Mouse (Mus musculus) lung, adult 2 months (tissue): Measurements from ENCODE around the gene E130308A19Rik. TPM values are rescaled to one million over a fixed set of nuclear protein-coding genes. Genes with fewer than 3 reads are reported as not detected.

Source experiments
- DNase-seq: peaks from one replicate; pipeline ENCODE4 v3.0.0; 2022
- H3K4me1 ChIP-seq: fragments of 200-500 bp; 2 replicates; pipeline ENCODE4 v1.6.1; 2011; ENCODE audit warnings: low read length; ENCODE audit not compliant: control insufficient read depth, insufficient read depth
- H3K4me3 ChIP-seq: fragments of 200-500 bp; replicated peaks from 2 replicates; pipeline ENCODE3; 2011; ENCODE audit warnings: low read depth, mild to moderate bottlenecking, control low read depth, low read length; ENCODE audit errors: extremely low read depth
- CTCF ChIP-seq: fragments of 200-500 bp; IDR thresholded peaks from 2 replicates; pipeline ENCODE4 v1.5.1; 2011; ENCODE audit warnings: mild to moderate bottlenecking, low read length, control low read depth; ENCODE audit not compliant: insufficient read depth
- POLR2A ChIP-seq: fragments of 200-500 bp; IDR thresholded peaks from 2 replicates; pipeline ENCODE4 v1.6.1; 2011; ENCODE audit warnings: low read depth, mild to moderate bottlenecking, control low read depth, low read length, borderline replicate concordance; ENCODE audit errors: extremely low read depth
- WGBS: fragments of 180-500 bp; shearing (Covaris S2); methylation state at CpG from one replicate; pipeline ENCODE4 v1.1.7; 2018; 5-methylcytosine and 5-hydroxymethylcytosine counted together
- polyA plus RNA-seq: library from polyadenylated mRNA; depleted of rRNA; stranded (reverse); fragments of >200 nt; gene quantifications from 2 replicates; pipeline ENCODE4 v1.2.3, GENCODE M21; 2012

E130308A19Rik gene
- polyA plus RNA-seq, 1 experiment: 8.3 TPM

GRCm38 (mm10) chr4:59739321-59739720 is 113.3 kb downstream of the E130308A19Rik start:
- 98% methylated on average over 4 of the region's 4 CpGs for WGBS
- TF ChIP-seq CTCF (peak; percentile 20; the same call in 1 of the 2 replicates), POLR2A (no peak)
- Histone ChIP-seq H3K4me3 (no peak overlapping the region), H3K4me1 (no peaks in the 10 kb centered on the region)
- no peak for DNase-seq

DNA sequence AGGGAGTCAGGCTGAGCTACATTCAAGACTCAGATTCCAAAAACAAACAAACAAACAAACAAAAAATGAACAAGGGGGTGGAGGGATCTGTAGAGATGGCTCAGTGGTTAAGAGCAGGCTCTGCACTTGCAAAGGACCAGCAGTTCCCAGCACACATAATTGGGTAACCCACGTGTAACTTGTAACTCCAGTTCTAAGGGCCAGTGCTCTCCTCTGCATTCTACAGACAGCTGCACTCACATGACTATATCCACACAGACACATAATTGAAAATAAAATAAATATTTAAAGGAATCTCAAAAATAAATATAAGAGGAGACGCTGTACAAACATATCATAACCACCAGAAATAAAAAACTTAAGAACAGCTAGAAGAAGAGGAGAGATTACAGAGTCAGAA is 113.9 kb downstream of the E130308A19Rik start:
- no peak for DNase-seq
- no peak overlapping the region for H3K4me3 ChIP-seq
- WGBS: 58% methylated on average over 2 of the region's 2 CpGs

GRCm38 (mm10) chr4:59753491-59754140 is 127.6 kb downstream of the E130308A19Rik start:
- TF ChIP-seq POLR2A (no peak), CTCF (no peak)
- DNase-seq: peak; percentile 63
- no peaks in the 10 kb centered on the region; the same call in 1 of the 2 replicates for H3K4me1 ChIP-seq

More for the DNA sequence above, 113.9 kb downstream of the E130308A19Rik start:
- H3K4me1 ChIP-seq: no peaks in the 10 kb centered on the region
- no peak for TF ChIP-seq POLR2A
- no peak for TF ChIP-seq CTCF

DNA sequence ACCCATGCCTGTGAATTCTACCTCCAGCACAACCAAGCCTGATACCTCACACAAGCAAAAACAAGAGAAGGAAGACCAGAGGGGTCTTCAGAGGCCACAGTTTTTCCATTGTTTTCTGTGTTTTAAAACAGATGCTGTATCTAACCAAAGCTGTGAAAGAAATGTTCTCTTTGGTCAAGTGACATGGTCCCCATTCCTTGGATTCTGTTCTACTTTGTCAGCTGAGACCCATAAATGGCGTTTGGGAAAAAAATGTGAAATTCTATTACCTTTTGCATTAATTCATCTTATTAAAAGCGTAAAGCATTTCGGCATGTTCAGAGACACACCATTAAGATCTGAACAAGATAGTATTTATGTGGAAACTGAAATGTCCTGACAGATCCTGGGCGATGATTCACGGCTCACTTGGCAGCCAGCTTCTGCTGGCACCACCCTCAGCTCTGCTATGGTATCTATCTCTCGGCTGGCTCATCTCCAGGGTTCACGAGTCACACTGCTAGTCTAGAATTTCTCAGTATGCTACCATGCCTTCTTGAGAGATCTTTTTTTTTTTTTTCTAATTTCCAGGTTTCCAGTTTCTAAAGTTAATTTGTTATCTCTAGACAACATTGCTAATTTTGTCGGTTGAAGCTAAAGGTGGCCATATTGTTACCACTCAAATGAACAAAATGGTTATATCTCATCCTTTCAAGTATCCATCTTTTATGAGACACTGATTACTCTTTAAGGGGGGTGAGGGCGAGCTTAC is 130.5 kb downstream of the E130308A19Rik start:
- H3K4me1 ChIP-seq: peaks cover 4% of the 10 kb centered on the region
- no peak overlapping the region for H3K4me3 ChIP-seq
- no peak for TF ChIP-seq POLR2A
- no peak for TF ChIP-seq CTCF
- DNase-seq: no peak
- WGBS: 57% methylated on average over 9 of the region's 9 CpGs

More at GRCm38 (mm10) chr4:59753491-59754140, 127.6 kb downstream of the E130308A19Rik start:
- 35% methylated on average over 13 of the region's 13 CpGs for WGBS
- no peak overlapping the region for H3K4me3 ChIP-seq

GRCm38 (mm10) chr4:59757452-59758435 is 131.7 kb downstream of the E130308A19Rik start:
- WGBS: 74% methylated on average over 12 of the region's 12 CpGs
- DNase-seq: no peak
- TF ChIP-seq POLR2A: no peak

DNA sequence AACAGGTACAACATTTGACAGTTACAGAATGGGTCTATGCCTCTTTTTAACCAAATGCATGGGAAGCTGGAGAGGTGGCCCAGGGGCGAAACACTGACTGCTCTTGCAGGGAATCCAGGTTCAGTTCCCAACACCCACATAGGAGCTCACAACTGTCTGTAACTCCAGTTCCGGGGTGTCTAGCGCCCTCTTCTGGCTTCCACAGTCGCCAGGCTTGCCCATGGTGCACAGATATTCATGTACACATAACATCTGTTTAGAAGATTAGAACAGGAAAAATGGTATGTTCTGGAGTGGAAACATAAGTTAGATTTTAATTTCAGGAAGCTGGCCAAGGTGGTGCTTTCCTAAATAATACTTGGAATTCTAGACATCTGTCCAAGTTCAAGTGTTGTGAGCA is 134.0 kb downstream of the E130308A19Rik start:
- H3K4me1 ChIP-seq: peaks cover 4% of the 10 kb centered on the region
- H3K4me3 ChIP-seq: no peak overlapping the region
- TF ChIP-seq CTCF (no peak), POLR2A (no peak)
- 78% methylated on average over 4 of the region's 4 CpGs for WGBS
- no peak for DNase-seq

More at GRCm38 (mm10) chr4:59757452-59758435, 131.7 kb downstream of the E130308A19Rik start:
- H3K4me1 ChIP-seq: peaks cover 4% of the 10 kb centered on the region
- H3K4me3 ChIP-seq: no peak overlapping the region

- TF ChIP-seq POLR2A (no peak), CTCF (peak; percentile 66)
- 19% methylated on average over 10 of the region's 10 CpGs for WGBS
- peaks cover 6% of the 10 kb centered on the region for H3K4me1 ChIP-seq
- H3K4me3 ChIP-seq: no peak overlapping the region
- peak; percentile 34 for DNase-seq
Measured at GRCm38 (mm10) chr4:59760636-59761364, 134.8 kb downstream of the E130308A19Rik start.

DNA sequence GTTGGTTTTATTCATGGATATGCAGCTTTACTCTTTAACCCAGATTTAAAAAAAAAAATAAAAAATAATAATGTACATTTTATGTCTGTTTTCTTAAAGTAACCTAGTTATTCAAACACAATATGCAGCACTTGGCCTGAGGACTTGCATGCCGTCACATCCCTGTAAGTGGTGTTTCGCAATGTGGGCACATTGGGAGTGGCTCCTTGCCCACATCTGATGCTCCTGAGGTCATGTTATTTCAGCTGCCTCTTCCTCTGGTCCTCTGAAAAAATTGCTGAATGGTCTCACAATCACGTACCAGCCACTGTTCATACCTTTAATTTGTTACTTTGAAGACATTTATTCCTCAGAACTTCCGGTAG is 135.3 kb downstream of the E130308A19Rik start:
- H3K4me1 ChIP-seq: peaks cover 6% of the 10 kb centered on the region
- 38% methylated on average over 4 of the region's 4 CpGs for WGBS
- TF ChIP-seq CTCF (no peak), POLR2A (no peak)
- H3K4me3 ChIP-seq: no peak overlapping the region
- peak; percentile 46 for DNase-seq

DNA sequence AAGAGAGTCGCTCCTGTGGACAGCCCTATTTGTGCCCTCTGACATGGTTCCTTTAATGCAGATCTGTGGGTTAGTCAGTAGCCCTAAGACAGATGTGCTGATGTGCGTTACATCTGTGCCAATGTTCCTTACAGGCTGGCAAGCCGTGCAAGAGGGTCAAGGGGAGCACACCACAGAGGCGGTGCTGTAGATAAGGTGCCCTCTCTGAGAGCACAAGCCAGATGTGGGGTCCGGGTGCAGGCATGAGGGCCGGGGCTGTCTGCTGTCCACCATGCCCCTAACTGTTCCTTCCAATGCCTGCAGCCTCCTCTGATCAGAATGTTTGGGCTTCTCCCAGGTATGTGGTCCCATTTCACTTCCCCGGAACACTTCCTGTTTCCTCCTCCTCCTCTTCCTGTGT is 138.9 kb downstream of the E130308A19Rik start:
- 36% methylated on average over 7 of the region's 7 CpGs for WGBS
- Histone ChIP-seq H3K4me1 (peaks cover 6% of the 10 kb centered on the region), H3K4me3 (no peak overlapping the region)
- DNase-seq: no peak
- no peak for TF ChIP-seq CTCF
- no peak for TF ChIP-seq POLR2A
